Mouse (Mus musculus) brown adipose tissue, adult 24 weeks (tissue): ENCODE data around the gene Tmx2. TPM values are rescaled to one million over a fixed set of nuclear protein-coding genes. Genes with fewer than 3 reads are reported as not detected.
"Not testable (repeated sequence)": the region's sequence is repeated elsewhere in the genome, so short reads cannot be mapped to it uniquely, and the experiment has no call there.

Experiments used
- H3K27ac ChIP-seq: fragments of 200-500 bp; replicated peaks from 2 replicates; pipeline ENCODE4 v1.5.1; 2012; ENCODE audit warnings: low read depth, mild to moderate bottlenecking, low read length
- H3K4me1 ChIP-seq: fragments of 200-500 bp; 2 replicates; pipeline ENCODE4 v1.6.1; 2012; ENCODE audit warnings: low read length, mixed read lengths; ENCODE audit not compliant: control insufficient read depth, insufficient read depth, insufficient read length
- H3K4me3 ChIP-seq: fragments of 200-500 bp; 2 replicates; pipeline ENCODE4 v1.5.1; 2012; ENCODE audit warnings: low read depth, mild to moderate bottlenecking, low read length, moderate library complexity; ENCODE audit not compliant: insufficient read depth
- polyA plus RNA-seq: library from polyadenylated mRNA; stranded (reverse); fragments of >200 nt; gene quantifications from 2 replicates; pipeline ENCODE4 v1.2.4, GENCODE M21; 2012; ENCODE audit not compliant: missing spikeins, insufficient read depth, insufficient read length

Gene Tmx2
- polyA plus RNA-seq, 1 experiment, result 101 TPM

DNA sequence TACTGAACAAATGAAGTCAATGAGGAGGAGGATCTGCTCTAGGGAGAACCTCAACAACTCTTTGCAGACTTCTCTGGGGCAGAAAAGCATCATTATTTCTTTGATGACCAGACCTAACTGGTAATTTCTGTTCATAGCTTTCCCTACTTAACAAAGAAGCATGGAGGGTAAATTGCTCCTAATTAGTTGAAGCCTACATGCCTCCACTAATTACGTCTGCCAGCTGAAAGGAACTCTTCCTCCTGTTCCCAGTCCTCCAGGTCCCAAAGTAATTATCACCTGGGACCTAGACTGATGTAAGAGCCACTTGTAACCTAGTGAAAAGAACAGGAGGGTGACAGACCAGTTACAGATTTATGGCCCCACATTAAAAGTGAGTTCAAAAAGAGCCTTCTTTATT, 28.6 kb upstream of the Tmx2 start:
- 0 out of 2 replicates have a peak, but pooled peaks cover 2% of the 10 kb centered on the region for H3K4me1 ChIP-seq
- no peak overlapping the region for H3K27ac ChIP-seq
- H3K4me3 ChIP-seq, result no peak overlapping the region

DNA sequence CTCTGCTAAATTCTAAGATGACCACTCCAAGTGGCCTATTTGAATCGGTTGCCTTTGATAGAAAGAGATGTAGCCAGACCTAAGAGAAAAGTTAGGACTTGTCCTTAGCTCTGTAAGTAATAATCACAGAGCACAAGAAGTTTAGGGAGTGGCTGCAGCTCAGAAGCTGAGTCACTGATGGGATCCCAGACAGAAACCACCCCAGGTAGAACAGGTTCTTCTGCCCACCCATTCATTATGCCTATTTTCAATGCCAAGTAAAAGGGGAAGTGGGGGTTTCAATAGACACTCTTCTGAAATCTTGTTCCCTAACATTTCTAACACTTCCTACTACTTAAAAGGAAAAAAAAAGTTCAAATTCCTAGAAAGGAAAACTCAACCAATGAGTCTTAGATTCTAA, 26.4 kb upstream of the Tmx2 start:
- no peak overlapping the region for H3K27ac ChIP-seq
- no peak overlapping the region for H3K4me3 ChIP-seq
- H3K4me1 ChIP-seq, result 0 out of 2 replicates have a peak, but pooled peaks cover 2% of the 10 kb centered on the region

DNA sequence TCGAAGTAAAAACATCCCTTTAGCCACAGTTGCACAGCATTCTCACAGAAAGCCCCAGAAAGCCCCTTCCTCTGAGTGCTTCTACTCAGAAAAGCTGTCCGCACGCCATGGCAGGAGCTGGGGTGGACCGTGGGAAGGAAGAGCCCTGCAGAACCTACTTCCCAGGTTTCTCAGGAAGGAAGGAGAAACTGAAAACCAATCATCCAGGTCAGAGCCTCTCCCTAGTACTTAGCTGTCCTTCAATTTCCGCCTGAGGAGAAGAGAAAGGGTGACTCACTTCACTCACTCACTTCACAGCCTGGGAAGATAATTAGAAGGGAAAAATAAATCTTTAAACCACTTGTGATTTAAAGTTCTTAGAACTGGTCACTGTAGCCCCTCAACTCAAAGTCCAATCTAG, 25.4 kb upstream of the Tmx2 start:
- no peaks in the 10 kb centered on the region for H3K4me1 ChIP-seq
- no peak overlapping the region for H3K4me3 ChIP-seq
- H3K27ac ChIP-seq, result no peak overlapping the region

DNA sequence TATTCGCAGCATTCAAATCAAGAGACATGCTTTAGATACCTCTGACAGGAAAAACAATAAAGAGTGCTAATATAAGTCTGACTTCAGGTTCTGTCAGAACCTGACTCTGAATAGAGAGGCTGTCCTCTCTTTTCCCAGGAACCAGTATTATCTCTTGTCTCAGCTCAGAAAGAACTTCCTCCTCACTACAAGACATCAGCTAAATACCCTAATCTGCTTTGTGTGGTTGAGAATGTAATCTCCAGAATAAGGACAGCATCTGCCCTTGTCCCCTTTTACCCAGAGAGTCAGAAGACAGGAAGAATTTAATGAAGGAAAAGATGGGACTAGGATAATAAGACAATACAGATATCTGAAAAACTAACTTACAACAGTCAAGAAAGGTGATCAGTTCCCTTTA, 24.6 kb upstream of the Tmx2 start:
- Histone ChIP-seq H3K27ac (no peak overlapping the region), H3K4me3 (no peak overlapping the region), H3K4me1 (no peaks in the 10 kb centered on the region)

DNA sequence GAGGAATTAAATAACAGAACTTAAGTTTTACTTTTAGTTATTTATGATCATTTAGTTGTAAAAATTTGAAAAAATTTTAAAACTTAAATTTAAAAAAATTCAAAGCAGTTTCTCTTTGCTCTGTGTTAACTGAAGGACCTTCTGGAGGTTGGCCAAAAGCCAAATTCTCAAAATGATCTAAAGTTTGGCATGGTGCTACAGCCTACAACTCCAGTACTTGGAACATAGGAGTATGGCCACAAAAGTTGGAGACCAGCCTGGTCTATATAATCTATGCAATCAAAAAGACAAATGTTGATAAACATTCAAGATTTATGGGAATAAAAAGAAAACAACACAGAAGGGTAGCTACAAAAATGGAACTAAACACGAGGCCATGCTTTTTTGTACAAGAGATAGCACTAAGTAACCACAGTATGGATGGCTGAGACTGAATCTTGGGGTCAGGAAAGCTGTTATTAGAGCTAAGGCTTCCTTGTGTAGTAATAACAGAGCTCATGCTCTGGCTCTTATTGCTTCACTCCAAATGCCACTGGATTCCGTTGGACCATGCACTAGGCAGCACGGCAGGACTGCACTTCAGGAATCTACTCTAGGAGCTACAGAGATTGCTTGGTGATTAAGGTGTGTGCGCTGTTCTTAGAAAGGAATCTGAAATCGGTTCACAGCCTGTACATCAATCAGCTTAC, 16.2 kb upstream of the Tmx2 start:
- no peak overlapping the region for H3K4me3 ChIP-seq
- no peaks in the 10 kb centered on the region for H3K4me1 ChIP-seq
- no peak overlapping the region for H3K27ac ChIP-seq

DNA sequence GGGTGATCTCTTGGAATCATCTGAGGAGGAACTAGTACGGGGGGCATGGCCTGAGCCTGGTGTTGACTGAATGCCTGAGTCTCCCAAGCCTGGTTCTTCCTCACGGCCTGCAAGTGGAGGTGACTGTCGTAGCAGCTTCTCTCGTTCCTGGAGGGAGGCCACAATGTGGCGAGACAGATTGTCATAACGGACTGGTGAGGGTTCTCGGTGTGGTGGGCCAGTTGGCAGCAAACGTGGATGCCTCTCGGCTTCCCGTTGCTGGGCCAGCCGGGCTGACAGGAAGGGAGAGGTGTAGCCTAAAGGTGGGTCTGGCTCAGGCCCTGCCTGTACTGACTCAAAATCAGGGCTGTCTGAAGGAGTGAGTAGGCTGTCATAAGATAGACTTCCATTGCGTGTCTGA, 11.1 kb upstream of the Tmx2 start:
- Histone ChIP-seq H3K27ac (no peak overlapping the region), H3K4me3 (no peak overlapping the region), H3K4me1 (no peaks in the 10 kb centered on the region)

DNA sequence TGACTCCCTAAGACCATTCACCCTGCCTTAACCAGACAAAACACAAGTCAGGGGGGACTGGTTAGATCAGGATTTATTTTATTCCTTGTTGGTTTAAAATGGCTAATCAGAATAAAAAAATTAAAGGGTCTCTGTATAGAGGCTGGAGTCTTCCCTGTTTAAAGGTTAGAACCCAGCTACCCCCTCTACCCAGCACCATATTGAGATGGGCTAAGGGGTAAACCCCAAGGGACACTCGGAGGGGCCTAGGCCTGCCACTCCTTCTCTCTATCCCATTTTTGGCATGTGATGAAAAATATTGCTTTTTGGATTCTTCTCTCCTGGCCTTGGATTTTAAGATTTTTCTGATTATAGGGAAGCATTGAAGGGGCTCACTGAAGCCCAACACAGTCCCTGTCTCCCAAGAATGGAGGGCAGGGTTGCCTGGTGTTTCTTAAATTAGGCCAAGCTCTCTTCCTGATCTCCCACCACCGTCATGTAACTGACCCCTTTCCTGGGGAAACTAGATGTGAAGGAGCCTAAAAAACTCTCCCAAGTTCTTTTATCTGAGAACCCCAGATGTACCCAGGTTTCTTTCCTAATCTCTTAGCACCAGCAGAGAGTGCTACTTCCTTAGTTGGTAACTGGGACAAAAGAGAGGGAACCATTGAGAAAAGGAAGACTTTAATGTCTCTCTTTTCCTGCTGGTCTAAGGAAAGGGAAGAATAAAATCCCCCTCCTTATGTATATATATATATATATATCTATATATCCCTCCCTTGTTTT, 9.3 kb upstream of the Tmx2 start:
- Histone ChIP-seq H3K27ac (no peak overlapping the region), H3K4me1 (no peaks in the 10 kb centered on the region), H3K4me3 (no peak overlapping the region)

DNA sequence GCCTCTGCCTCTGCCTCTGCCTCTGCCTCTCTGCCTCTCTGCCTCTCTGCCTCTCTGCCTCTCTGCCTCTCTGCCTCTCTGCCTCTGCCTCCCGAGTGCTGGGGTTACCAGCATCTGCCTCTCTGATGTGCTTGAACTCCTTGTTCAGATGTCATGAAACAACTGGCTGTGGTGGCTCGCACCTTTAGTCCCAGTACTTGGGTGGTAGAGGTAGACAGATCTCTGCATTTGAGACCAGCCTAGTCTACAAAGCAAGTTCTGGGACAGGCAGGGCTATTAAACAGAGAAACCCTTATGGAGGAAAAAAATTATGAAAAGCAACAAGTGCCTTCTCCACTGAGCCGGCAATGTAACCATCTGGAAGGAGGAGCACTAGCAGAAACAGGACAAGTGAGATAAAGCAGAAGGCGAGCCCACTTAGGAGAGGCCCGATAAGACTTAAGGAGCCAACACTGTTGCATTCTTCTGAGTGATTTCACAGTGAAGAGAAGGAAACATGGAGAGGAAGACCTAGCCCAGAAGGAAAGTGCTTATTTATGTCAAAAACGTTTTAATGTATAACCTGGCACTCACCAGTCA, 3.8 kb upstream of the Tmx2 start:
- H3K27ac ChIP-seq, result no peak overlapping the region
- H3K4me3 ChIP-seq, result no peak overlapping the region

DNA sequence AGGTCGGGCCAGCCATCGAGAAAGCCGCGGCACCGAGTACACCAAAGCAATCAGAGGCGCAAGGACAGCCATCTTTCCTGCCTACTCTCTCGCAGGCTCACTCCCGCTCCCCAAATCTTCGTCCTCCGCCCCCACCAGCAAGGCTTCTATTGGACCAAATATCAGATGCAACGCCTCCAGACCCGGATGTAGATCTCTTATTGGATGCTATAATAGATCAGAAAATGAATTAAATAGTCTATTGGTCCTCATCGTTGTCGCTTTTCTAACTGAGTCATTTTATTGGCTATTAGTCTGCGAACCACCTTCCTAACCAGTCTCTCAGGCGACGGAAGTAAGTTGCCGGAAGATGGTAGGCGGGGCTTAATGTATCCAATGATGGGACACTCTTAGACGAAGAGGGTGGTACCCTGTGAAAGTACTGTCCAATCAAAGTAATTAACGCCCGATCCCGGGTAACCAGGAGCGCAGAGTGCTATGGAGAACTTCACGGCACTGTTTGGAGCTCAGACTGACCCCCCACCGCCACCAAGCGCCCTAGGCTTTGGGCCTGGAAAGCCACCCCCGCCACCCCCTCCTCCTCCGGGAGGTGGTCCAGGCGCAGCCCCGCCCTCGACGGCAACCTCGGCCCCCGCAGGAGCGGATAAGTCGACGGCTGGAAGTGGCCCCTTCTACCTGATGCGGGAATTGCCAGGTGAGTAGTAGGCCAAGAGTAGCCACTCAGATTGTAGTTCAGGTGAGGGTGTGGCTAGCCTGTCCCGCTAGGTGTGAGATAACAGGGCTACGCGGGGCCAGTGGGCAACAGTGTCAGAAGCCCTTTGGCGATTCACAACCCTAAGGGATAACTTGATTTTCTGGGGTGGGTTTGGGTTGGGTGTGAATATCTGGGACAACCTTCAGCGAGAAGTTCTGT, 716 bp downstream of the Tmx2 start, which contains the start of the genes Gm28635 and Med19:
TSS of gene Gm28635 (minus strand) at position 74 of the 913 bp plus-strand sequence.
TSS of gene Med19 (plus strand) at position 435 of the 913 bp plus-strand sequence.
- peak within 1 kb of the TSS; percentile 77 for H3K4me3 ChIP-seq
- 0 out of 2 replicates have a peak within 1 kb of the TSS, but pooled peaks have one; percentile 33 for H3K27ac ChIP-seq
- no peaks in the 10 kb centered on the region for H3K4me1 ChIP-seq

More for the DNA sequence above, 3.8 kb upstream of the Tmx2 start:
- no peaks in the 10 kb centered on the region for H3K4me1 ChIP-seq

DNA sequence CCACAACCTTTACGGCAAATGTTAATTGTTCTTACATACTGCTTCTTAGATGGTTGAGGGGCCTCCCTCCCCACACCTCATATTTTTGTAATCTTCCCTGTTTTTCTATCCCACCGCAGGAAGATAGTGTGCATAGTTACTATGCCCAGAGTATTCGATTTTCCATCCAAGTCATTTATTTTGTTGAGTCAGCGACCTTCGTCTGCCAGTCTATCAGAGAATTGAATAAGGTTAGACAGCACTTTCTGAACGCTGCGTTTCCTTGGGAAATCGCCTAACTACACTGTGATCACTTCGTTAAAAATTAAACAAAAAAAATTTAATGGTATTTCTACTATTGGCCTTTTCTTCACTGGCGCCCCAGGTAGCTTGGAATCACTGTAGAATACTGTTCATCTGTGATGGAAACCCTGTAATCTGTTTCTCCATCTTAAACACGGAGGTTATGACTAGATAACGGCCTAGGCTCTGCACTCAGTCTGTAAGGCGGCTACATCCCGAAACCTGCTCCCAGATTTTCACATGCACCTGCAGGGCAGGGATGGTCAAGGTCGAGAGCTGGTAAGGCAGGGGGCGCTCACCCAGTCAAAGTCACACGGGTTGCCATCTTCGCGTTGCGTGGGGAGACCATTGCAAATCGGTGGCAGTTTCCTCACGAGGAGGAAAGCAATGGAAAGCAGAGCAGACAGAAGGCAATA, 1.5 kb downstream of the Tmx2 start:
- H3K4me3 ChIP-seq, result peak overlapping the region; percentile 72
- 0 out of 2 replicates have a peak overlapping the region, but pooled peaks have one; percentile 33 for H3K27ac ChIP-seq
- no peaks in the 10 kb centered on the region for H3K4me1 ChIP-seq

DNA sequence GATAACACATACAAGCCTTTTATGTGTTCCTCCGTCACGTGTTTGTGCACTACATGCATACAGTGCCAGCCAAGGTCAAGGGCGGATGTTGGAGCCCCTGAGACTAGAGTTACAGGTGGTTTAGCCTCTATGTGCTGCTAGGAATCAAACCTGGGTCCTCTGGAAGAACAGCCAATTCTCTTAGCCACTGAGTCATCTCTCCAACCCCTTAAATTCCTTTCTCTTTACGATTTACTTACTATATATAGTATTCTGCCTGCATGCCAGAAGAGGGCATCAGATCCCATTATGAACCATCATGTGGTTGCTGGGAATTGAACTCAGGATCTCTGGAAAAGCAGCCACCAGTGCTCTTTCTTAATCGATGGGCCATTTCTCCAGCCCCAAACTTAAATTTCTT, 7.4 kb downstream of the Tmx2 start:
- not testable (repeated sequence) for H3K4me3 ChIP-seq, H3K4me1 ChIP-seq, H3K27ac ChIP-seq

DNA sequence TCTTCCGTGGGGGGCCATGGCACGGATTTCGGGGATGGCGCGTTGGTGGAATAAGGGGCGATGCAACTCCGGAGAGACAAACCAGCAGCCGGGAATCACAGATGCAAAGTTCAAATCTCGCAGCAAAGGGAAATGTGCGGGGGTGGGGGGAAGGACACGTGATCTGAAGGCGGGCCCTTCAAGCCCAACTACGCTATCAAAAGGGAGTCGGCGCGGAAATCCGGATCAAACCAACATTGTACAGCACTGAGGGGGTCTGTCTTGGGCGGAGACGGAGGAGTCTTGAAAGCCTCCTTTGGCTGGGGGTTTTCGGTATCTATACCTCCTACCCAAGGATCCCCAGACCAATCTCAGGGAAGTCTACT, 8.4 kb downstream of the Tmx2 start, which contains the start of gene Selenoh:
TSS of gene Selenoh (minus strand) at position 202 of the 365 bp plus-strand sequence.
- peak within 1 kb of the TSS; percentile 89 for H3K27ac ChIP-seq
- peaks cover 3% of the 10 kb centered on the region; the same call in 1 of the 2 replicates for H3K4me1 ChIP-seq
- peak within 1 kb of the TSS; percentile 93 for H3K4me3 ChIP-seq

DNA sequence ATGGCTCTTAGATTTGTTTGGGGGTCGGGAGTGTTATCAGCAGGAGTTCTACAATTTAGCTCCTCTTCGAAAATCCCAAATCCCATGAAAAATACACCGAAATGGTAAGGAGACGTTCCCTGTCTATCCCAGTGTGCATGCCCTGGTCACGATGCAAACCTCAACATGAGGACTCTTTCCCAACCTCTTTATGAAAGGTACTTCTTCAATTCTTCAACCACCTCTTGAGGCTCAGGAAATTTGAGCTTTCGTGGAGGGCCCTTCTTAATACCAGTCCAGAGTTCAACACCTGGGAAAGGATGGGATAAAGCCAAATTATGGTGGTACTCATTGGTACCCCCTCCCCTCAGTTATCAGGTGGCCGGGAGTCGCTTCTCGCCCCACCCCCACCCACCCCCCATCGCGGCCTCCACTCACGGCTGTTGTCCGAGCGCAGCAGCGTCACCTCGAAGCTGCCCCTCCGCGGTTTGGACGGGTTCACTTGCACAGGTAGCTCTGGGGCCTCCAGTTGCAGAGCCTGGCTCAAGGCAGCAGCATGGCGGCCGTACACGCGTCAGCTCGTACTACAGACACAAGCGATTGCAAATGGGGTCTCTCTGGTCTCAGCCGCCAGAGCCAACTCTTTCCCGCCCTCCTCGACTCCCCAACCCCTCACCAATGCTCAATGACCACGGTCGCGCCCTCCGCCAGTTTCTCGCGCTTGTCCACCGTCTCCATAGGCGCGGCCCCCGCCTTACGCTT, 8.9 kb downstream of the Tmx2 start:
- H3K27ac ChIP-seq, result no peak overlapping the region
- peaks cover 3% of the 10 kb centered on the region; the same call in 1 of the 2 replicates for H3K4me1 ChIP-seq
- peak overlapping the region; percentile 93 for H3K4me3 ChIP-seq
